Mouse (Mus musculus) cerebellum, adult 2 months (tissue): Measurements from ENCODE around the gene Ucma. TPM values are rescaled to one million over a fixed set of nuclear protein-coding genes. Genes with fewer than 3 reads are reported as not detected.
A peak's percentile ranks its signal among the peaks of the same experiment; 100 is the strongest.

ENCODE experiments used
- DNase-seq, 2 experiments: peaks; one replicate each; pipeline ENCODE4 v3.0.0; 2021
- H3K27ac ChIP-seq: fragments of 200-500 bp; 2 replicates; pipeline ENCODE4 v1.5.1; 2012; ENCODE audit warnings: low read length, control low read depth, inconsistent platforms; ENCODE audit not compliant: insufficient read depth
- H3K27me3 ChIP-seq: fragments of 200-500 bp; 2 replicates; pipeline ENCODE4 v1.6.1; 2012; ENCODE audit warnings: inconsistent platforms, mild to moderate bottlenecking, low read length, moderate library complexity; ENCODE audit not compliant: control insufficient read depth, insufficient read depth
- H3K4me1 ChIP-seq: fragments of 200-500 bp; 2 replicates; pipeline ENCODE4 v1.6.1; 2011; ENCODE audit warnings: low read length; ENCODE audit not compliant: control insufficient read depth, insufficient read depth
- H3K4me3 ChIP-seq: fragments of 200-500 bp; replicated peaks from 2 replicates; pipeline ENCODE3; 2011; ENCODE audit warnings: mild to moderate bottlenecking, low read depth, low read length, control low read depth; ENCODE audit not compliant: insufficient read depth
- CTCF ChIP-seq: fragments of 200-500 bp; IDR thresholded peaks from 2 replicates; pipeline ENCODE4 v1.5.1; 2011; ENCODE audit warnings: low read depth, mild to moderate bottlenecking, control low read depth, low read length, moderate library complexity, borderline replicate concordance; ENCODE audit not compliant: insufficient read depth
- POLR2A ChIP-seq: fragments of 200-500 bp; IDR thresholded peaks from 2 replicates; pipeline ENCODE4 v1.6.1; 2011; ENCODE audit warnings: low read length, control low read depth, borderline replicate concordance; ENCODE audit not compliant: insufficient read depth
- WGBS: fragments of 180-500 bp; shearing (Covaris S2); methylation state at CpG from one replicate; pipeline ENCODE4 v1.1.7; 2018; 5-methylcytosine and 5-hydroxymethylcytosine counted together
- polyA plus RNA-seq: library from polyadenylated mRNA; depleted of rRNA; stranded (reverse); fragments of >200 nt; gene quantifications from 2 replicates; pipeline ENCODE4 v1.2.3, GENCODE M21; 2012

The Ucma gene
- polyA plus RNA-seq, 1 experiment: 14.4 TPM

DNA sequence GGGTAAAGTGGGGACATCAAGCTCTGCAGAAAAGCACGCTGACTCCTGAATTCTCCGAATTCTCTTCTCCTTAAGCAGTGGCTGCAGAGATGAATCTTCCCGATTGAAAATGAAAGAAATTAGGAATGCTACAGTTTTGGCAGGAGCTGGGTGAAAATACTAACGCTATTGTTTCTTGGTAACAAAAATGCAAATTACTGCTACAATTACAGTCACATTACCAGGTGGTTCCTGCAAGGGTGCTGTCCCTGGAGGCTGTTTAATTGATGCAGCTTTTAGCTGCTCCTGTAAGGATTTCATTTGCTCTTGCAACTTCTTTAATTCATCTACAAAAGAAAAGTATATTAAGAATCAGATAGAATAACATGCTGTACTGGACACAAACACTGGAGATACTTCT lies 31.2 kb downstream of the Ucma start:
- Histone ChIP-seq H3K4me3 (no peak overlapping the region), H3K27ac (no peak overlapping the region), H3K4me1 (no peaks in the 10 kb centered on the region), H3K27me3 (no peaks in the 10 kb centered on the region)
- 89% methylated on average over 4 of the region's 4 CpGs for WGBS
- no peak for TF ChIP-seq POLR2A
- TF ChIP-seq CTCF: no peak
- DNase-seq: no peak

DNA sequence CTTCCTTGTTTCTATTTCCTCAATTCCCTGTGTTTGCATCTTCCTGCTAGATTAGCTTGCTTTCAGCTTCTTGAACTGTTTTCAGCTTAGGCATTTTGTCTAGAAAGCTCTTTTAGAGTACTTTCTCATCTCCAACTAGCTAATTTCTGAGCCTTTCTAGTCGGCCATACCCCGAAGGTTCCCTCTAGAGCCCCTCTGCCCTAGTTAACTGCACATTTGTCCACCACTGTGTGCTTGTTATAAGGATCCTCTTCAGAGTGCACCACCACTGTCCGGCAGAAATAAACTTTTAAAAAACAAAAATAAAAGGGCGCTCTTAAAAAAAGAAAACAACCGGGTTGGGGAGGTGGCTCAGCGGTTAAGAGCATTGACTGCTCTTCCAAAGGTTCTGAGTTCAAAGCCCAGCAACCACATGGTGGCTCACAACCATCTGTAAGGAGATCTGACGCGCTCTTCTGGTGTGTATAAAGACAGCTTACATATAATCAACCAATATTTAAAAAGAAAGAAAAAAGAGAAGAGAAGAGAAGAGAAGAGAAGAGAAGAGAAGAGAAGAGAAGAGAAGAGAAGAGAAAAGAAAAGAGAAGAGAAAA lies 36.1 kb downstream of the Ucma start:
- Histone ChIP-seq H3K27ac (no peak overlapping the region), H3K4me1 (no peaks in the 10 kb centered on the region), H3K27me3 (no peaks in the 10 kb centered on the region; the same call in 1 of the 2 replicates), H3K4me3 (no peak overlapping the region)
- no peak for TF ChIP-seq POLR2A
- TF ChIP-seq CTCF: no peak
- no peak for DNase-seq
- 19% methylated on average over 8 of the region's 8 CpGs for WGBS

DNA sequence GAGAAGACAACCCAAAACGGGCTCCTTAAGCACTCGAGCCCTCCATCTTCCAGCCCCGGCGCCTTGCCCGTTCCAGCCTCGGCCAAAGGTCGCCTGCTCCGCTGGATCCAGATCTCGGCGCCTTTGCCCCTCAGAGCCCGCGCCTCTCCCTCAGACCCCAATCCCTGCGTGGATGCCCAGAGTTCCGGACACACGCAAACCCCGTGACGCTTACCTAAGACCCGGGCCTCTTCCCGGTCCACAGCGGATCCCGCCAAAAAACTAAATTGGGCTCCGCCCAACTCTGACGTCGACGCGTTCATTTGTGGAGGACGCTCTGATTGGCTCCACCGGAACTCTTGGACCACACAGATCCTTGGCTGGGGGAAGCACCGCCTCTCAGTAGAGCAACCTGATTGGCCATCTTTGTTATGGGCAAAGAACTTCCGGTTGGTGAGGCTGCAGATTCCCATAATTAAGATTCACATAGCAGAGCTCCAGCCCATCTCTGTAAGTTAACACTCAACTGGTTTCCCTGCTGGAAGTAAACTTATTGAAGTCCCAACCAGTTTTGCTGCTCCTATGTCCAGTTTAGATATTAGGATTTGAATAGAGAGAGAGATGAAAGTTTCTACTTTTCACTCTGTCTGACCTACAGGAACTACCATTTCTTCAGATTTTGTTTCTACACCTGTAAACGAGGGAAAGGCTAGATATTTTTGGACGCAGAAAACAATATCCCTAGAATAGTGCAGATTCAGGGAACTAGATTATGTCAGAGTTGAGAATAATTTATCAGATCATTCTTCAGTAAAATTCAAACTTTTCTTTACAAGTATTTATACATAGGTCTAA lies 36.8 kb downstream of the Ucma start, which contains the start of gene Mcm10:
Gene Mcm10, minus strand, starts transcription at position 301 of the 834 bp plus-strand sequence.
- peak; percentile 85 to 87 for DNase-seq
- 4% methylated on average over 32 of the region's 32 CpGs for WGBS
- H3K4me3 ChIP-seq: peak within 1 kb of the TSS; percentile 54
- no peak within 1 kb of the TSS for H3K27ac ChIP-seq
- H3K4me1 ChIP-seq: no peaks in the 10 kb centered on the region
- H3K27me3 ChIP-seq: no peaks in the 10 kb centered on the region; the same call in 1 of the 2 replicates
- TF ChIP-seq CTCF: no peak
- no peak for TF ChIP-seq POLR2A

DNA sequence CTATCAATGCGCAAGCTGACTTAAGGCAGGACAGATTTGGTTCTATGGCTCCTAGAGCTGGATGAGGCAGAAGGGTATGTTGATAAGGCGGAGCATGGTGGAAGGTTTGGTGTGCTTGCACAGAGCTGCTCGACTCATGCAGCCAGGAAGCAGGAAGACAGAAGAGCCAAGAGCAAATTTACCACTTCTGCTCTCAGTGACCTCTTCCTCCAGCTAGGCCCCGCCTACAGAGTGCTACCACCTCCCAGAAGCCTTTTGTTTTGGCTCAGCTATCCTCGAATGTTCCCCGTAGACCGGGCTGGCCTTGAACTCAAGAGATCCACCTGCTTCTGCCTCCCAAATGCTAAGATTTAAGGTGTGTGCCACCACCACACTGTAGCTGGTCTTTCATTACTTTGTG lies 38.7 kb downstream of the Ucma start:
- WGBS: 83% methylated on average over 7 of the region's 7 CpGs
- Histone ChIP-seq H3K27me3 (no peaks in the 10 kb centered on the region; the same call in 1 of the 2 replicates), H3K4me3 (no peak overlapping the region), H3K4me1 (no peaks in the 10 kb centered on the region), H3K27ac (no peak overlapping the region)
- no peak for TF ChIP-seq CTCF
- no peak for TF ChIP-seq POLR2A
- DNase-seq: no peak

DNA sequence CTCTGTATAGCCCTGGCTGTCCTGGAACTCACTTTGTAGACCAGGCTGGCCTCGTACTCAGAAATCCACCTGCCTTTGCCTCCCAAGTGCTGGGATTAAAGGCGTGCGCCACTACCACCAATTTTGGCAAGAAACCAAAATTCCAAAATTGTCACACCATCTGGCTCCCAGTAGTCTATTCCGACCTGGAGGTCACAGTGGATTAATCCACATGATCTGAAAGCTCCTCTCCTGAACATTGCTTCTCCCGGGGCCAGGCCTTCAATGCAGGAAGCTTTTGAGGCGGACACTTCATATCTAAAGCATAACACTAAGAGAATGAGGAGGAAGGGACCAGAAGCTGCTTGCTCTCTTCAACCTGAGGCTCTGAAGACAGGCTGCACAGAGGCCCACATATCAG lies 39.6 kb downstream of the Ucma start:
- DNase-seq: peak in 1 of 2 experiments; percentile 33
- TF ChIP-seq CTCF: no peak
- TF ChIP-seq POLR2A: no peak
- no peak overlapping the region for H3K4me3 ChIP-seq
- no peak overlapping the region for H3K27ac ChIP-seq
- no peaks in the 10 kb centered on the region for H3K4me1 ChIP-seq
- no peaks in the 10 kb centered on the region; the same call in 1 of the 2 replicates for H3K27me3 ChIP-seq
- WGBS: 38% methylated on average over 6 of the region's 6 CpGs

DNA sequence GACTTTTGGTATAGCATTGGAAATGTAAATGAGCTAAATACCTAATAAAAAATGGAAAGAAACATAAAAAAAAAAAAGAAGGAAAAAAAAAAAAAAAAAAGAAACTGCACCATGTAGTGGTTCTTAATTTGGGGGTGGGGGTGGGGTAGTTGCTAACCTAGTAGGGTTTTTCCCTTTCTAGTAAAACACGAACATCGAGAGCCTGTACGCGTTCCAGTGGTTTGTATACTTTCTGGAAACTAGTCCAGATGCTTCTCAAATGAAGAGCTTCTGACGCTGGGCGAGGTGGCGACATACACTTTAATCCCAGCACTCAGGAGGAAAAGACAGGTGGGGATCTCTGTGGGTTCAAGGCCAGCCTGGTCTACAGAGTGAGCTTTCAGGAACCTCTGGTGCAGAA lies 41.0 kb downstream of the Ucma start:
- Histone ChIP-seq H3K27me3 (no peaks in the 10 kb centered on the region; the same call in 1 of the 2 replicates), H3K4me3 (no peak overlapping the region), H3K4me1 (no peaks in the 10 kb centered on the region), H3K27ac (no peak overlapping the region)
- TF ChIP-seq POLR2A (no peak), CTCF (no peak)
- WGBS: 96% methylated on average over 7 of the region's 7 CpGs
- no peak for DNase-seq

DNA sequence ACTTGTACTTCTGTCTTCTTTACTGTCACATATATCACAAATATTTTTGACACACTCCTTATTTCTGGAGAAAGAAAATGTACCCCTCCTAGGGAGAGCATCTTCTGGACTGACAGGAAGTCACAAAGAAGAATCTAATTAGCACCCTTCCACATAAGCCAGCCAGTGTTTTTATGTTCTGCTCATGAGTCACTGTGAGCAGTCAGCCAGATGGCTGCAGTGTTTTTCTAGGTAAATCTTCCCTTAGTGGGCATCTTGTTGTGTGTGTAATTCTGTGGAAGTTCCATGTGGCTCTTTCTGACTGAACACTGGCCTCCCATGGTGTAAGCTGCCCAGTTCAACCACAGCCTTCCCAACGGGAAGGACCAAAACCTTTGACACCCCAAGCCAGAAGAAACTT lies 43.8 kb downstream of the Ucma start:
- H3K4me3 ChIP-seq: no peak overlapping the region
- no peak for TF ChIP-seq POLR2A
- no peak for TF ChIP-seq CTCF
- H3K27me3 ChIP-seq: no peaks in the 10 kb centered on the region
- no peak for DNase-seq
- 51% methylated on average over 1 of the region's 1 CpGs for WGBS
- no peaks in the 10 kb centered on the region for H3K4me1 ChIP-seq
- H3K27ac ChIP-seq: no peak overlapping the region

DNA sequence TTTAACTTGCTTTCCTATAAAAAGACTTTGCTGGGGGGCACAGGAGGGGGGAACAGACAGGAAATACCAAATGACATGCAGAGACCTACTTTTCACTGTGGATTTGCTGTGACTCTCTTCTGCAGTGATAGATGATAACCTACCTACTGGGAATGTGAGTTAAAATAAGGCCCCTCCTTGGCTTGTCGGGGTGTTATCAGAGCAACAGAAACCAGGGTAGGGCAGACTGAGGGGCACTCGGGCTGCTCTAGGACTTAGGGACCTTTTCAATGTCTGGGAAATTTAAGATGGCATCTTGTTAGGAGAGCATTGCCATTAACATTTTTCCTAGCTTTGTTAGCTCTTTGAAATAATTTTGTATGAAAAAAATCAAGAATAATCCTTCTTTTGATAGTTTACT lies 47.4 kb downstream of the Ucma start:
- TF ChIP-seq CTCF: no peak
- TF ChIP-seq POLR2A: no peak
- 89% methylated on average over 2 of the region's 2 CpGs for WGBS
- DNase-seq: no peak
- Histone ChIP-seq H3K27ac (no peak overlapping the region), H3K4me3 (no peak overlapping the region), H3K27me3 (no peaks in the 10 kb centered on the region), H3K4me1 (no peaks in the 10 kb centered on the region)
